Mouse (Mus musculus): ENCODE measurements at regions not wholly inside any gene's neighbourhood (a gene's known extent, or its start where the extent isn't known, plus 50 kb on each side); places are given as distances from the start of the nearest gene placed in this dataset.

DNA sequence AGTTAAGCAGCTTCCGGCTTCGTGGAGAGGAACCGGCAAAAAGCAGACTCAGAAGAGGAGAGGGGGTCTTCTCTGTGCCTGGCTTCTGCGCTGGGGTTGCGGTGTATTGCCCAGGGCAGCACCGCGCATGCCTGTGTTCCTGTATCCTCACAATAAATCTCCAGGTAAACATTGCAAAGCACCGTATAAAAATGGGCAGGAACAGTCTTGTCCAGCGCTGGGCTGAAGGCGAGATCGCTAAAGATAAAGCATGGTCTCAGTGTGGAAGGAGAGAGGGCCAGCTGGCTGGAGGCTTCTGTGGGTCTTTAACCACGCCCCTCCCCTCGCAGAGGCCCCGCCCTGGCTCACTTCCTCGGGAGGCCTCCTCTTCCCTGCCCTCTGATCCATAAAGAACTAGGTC is 269.1 kb downstream of the Zfp704 start:
- TF ChIP-seq CTCF (IDR thresholded peaks at IDR 0.05; ENCODE audit: control insufficient read depth, insufficient read depth, low read length) (no peak), POLR2A (IDR thresholded peaks at IDR 0.05; ENCODE audit: borderline replicate concordance, control insufficient read depth, low read depth, low read length) (no peak)

Measured in bone marrow, adult 2 months (tissue).